Mouse (Mus musculus) heart, adult 2 months (tissue): ENCODE results near the gene Lsg1. TPM values are rescaled to one million over a fixed set of nuclear protein-coding genes. Genes with fewer than 3 reads are reported as not detected.
A peak's percentile ranks its signal among the peaks of the same experiment; 100 is the strongest.

Experiments
- DNase-seq, 2 experiments: peaks; one replicate each; pipeline ENCODE4 v3.0.0; 2021
- H3K27ac ChIP-seq: fragments of 200-600 bp; 2 replicates; pipeline ENCODE4 v1.8.1; 2022
- H3K27me3 ChIP-seq: fragments of 200-500 bp; 2 replicates; pipeline ENCODE4 v1.6.1; 2012; ENCODE audit warnings: mild to moderate bottlenecking, low read length, inconsistent platforms, mixed read lengths; ENCODE audit not compliant: control insufficient read depth, insufficient read depth
- H3K36me3 ChIP-seq: fragments of 200-500 bp; 2 replicates; pipeline ENCODE4 v1.6.1; 2012; ENCODE audit warnings: low read length, inconsistent platforms; ENCODE audit not compliant: control insufficient read depth, insufficient read depth
- H3K4me1 ChIP-seq: fragments of 200-500 bp; 2 replicates; pipeline ENCODE4 v1.6.1; 2011; ENCODE audit warnings: low read length; ENCODE audit not compliant: control insufficient read depth, insufficient read depth
- H3K4me3 ChIP-seq: fragments of 200-600 bp; 2 replicates; pipeline ENCODE4 v1.8.1; 2022
- H3K79me2 ChIP-seq: fragments of 200-500 bp; replicated peaks from 2 replicates; pipeline ENCODE4 v1.6.1; 2012; ENCODE audit warnings: mild to moderate bottlenecking, inconsistent platforms, low read length, moderate library complexity, mixed read lengths; ENCODE audit not compliant: control insufficient read depth, insufficient read depth
- H3K9ac ChIP-seq: fragments of 200-500 bp; 2 replicates; pipeline ENCODE4 v1.6.1; 2012; ENCODE audit warnings: low read depth, mild to moderate bottlenecking, control low read depth, inconsistent platforms, low read length, mixed read lengths
- CTCF ChIP-seq: fragments of 200-600 bp; IDR thresholded peaks from 2 replicates; pipeline ENCODE4 v1.8.1; 2022; ENCODE audit warnings: antibody characterized with exemption, mild to moderate bottlenecking, moderate library complexity
- EP300 ChIP-seq: fragments of 200-500 bp; IDR thresholded peaks from 2 replicates; pipeline ENCODE4 v1.6.1; 2011; ENCODE audit warnings: low read depth, low read length, control low read depth; ENCODE audit not compliant: insufficient read depth
- POLR2A ChIP-seq: fragments of 200-500 bp; IDR thresholded peaks from 2 replicates; pipeline ENCODE4 v1.6.1; 2011; ENCODE audit warnings: mild to moderate bottlenecking, low read depth, low read length, control low read depth; ENCODE audit not compliant: insufficient read depth
- WGBS: fragments of 180-500 bp; shearing (Covaris S2); methylation state at CpG from one replicate; pipeline ENCODE4 v1.1.7; 2018; 5-methylcytosine and 5-hydroxymethylcytosine counted together
- intact Hi-C: fragments of 180-260 bp; cut with DNase I; formaldehyde crosslinking; loops from one replicate; pipeline ENCODE4 v1.15.1; 2025
- polyA plus RNA-seq: library from polyadenylated mRNA; depleted of rRNA; stranded (reverse); fragments of >200 nt; gene quantifications from 2 replicates; pipeline ENCODE4 v1.2.3, GENCODE M21; 2012; rRNA removed
- total RNA-seq, 2 experiments: library from RNA; stranded (reverse); gene quantifications; 2 replicates each; pipeline ENCODE4 v1.2.3; 2021

Lsg1 gene
- total and polyA plus RNA-seq, 3 experiments: 5.5 to 21.2 (median 19.6) TPM

GRCm38 (mm10) chr16:30511563-30512340, 75.6 kb downstream of the Lsg1 start:
- Histone ChIP-seq H3K9ac (no peak overlapping the region), H3K36me3 (no peaks in the 10 kb centered on the region), H3K27me3 (no peaks in the 10 kb centered on the region), H3K79me2 (no peaks in the 10 kb centered on the region), H3K4me3 (no peak overlapping the region; the same call in 1 of the 2 replicates), H3K27ac (no peak overlapping the region; the same call in 1 of the 2 replicates), H3K4me1 (peaks cover 9% of the 10 kb centered on the region)
- WGBS: 83% methylated on average over 13 of the region's 13 CpGs
- no peak for TF ChIP-seq POLR2A
- TF ChIP-seq EP300: no peak
- no peak for TF ChIP-seq CTCF
- intact Hi-C loops: no loop called here
- DNase-seq: no peak

GRCm38 (mm10) chr16:30510504-30511451, 76.6 kb downstream of the Lsg1 start:
- WGBS: 3% methylated on average over 44 of the region's 44 CpGs
- intact Hi-C loops: no loop called here

More at GRCm38 (mm10) chr16:30510504-30511451, 76.6 kb downstream of the Lsg1 start:
- peak; percentile 90 to 92 for DNase-seq
- no peaks in the 10 kb centered on the region for H3K27me3 ChIP-seq
- H3K9ac ChIP-seq: peak overlapping the region; percentile 90
- H3K27ac ChIP-seq: peak overlapping the region; percentile 98
- peaks cover 9% of the 10 kb centered on the region for H3K4me1 ChIP-seq
- H3K79me2 ChIP-seq: no peaks in the 10 kb centered on the region
- TF ChIP-seq CTCF (no peak), EP300 (peak; percentile 91; the same call in 1 of the 2 replicates), POLR2A (peak; percentile 95)
- H3K4me3 ChIP-seq: peak overlapping the region; percentile 57
- H3K36me3 ChIP-seq: no peaks in the 10 kb centered on the region

Other genes starting within 250 kb of the Lsg1 start
- gene Atp13a3, start 181.6 kb downstream of the Lsg1 start, total RNA-seq: 10 to 100 TPM; 48.2 to 54.7 TPM
- gene Atp13a3, start 181.6 kb downstream of the Lsg1 start, polyA plus RNA-seq: 10.6 and 24.7 TPM in 2 replicates
- gene Tmem44, start 36.8 kb downstream of the Lsg1 start, total RNA-seq: 1 to 10 TPM; 4.4 to 5.8 TPM
- gene Tmem44, start 36.8 kb downstream of the Lsg1 start, polyA plus RNA-seq: 9.8 and 12.0 TPM in 2 replicates
- gene Fam43a, start 12.1 kb upstream of the Lsg1 start, total RNA-seq: 10 to 100 TPM; 20.7 to 22.6 TPM
- 23.9 and 27.1 TPM in 2 replicates for gene Fam43a, start 12.1 kb upstream of the Lsg1 start, polyA plus RNA-seq